Mouse (Mus musculus): ENCODE data around the gene Bax. TPM values are rescaled to one million over a fixed set of nuclear protein-coding genes. Genes with fewer than 3 reads are reported as not detected.

The Bax gene
- total RNA-seq (2012; rRNA removed) (105 and 130 TPM in 2 replicates), polyA plus RNA-seq (2012; ENCODE audit: insufficient read depth in 1 of 2, insufficient read length in 2 of 2, low read depth in 1 of 2, low replicate concordance in 2 of 2, missing spikeins in 1 of 2) (100 to 1,000 TPM; 205 to 778 TPM)

- peak; percentile 96 for DNase-seq (ENCODE audit: low read depth, low spot score)
- Histone ChIP-seq H3K27ac (ENCODE audit: control insufficient read depth, low read depth, low read length) (peak within 1 kb of the TSS; percentile 7), H3K79me2 (ENCODE audit: control insufficient read depth, insufficient read depth, low read length, poor library complexity) (peaks cover 19% of the 10 kb centered on the region), H3K27me3 (ENCODE audit: control insufficient read depth in 1 of 2, insufficient read depth in 2 of 2, low read length in 2 of 2) (no peaks in the 10 kb centered on the region), H3K4me1 (ENCODE audit: control insufficient read depth in 1 of 2, insufficient read depth in 2 of 2, low read length in 2 of 2) (peaks cover 2 to 26% of the 10 kb centered on the region in 2 experiments), H3K36me3 (ENCODE audit: control insufficient read depth in 1 of 2, insufficient read depth in 2 of 2, low read length in 2 of 2) (peaks cover 2 to 14% of the 10 kb centered on the region in 2 experiments; a peak in 3 of 4 replicates), H3K9ac (ENCODE audit: control insufficient read depth, low read depth, low read length, poor library complexity, severe bottlenecking) (peak within 1 kb of the TSS; percentile 83), H3K9me3 (replicated peaks; ENCODE audit: insufficient read depth, low read length) (no peaks in the 10 kb centered on the region), H3K4me3 (ENCODE audit: control insufficient read depth in 1 of 2, insufficient read depth in 1 of 2, low read depth in 2 of 2, low read length in 2 of 2) (peak within 1 kb of the TSS; percentile 80 to 87)
- TF ChIP-seq BHLHE40 (IDR thresholded peaks at IDR 0.05; ENCODE audit: borderline replicate concordance, low read depth, low read length) (peak; percentile 95), MYC (IDR thresholded peaks at IDR 0.05; ENCODE audit: low read depth, low read length) (peak; percentile 69; the same call in 1 of the 2 replicates), SMC3 (IDR thresholded peaks at IDR 0.05; ENCODE audit: low read depth, low read length) (no peak), MXI1 (IDR thresholded peaks at IDR 0.05; ENCODE audit: low read depth, low read length) (peak; percentile 96), POLR2A (IDR thresholded peaks at IDR 0.05; ENCODE audit: control insufficient read depth in 1 of 2, insufficient read depth in 1 of 2, low read depth in 1 of 2, low read length in 2 of 2, poor library complexity in 1 of 2) (peak; percentile 70 to 77; a peak in 3 of 4 replicates), POLR2AphosphoS2 (IDR thresholded peaks at IDR 0.05; ENCODE audit: low read length) (no peak), TCF12 (IDR thresholded peaks at IDR 0.05; ENCODE audit: low read depth, low read length) (0 out of 2 replicates have a peak, but pooled peaks have one; percentile 6), EP300 (IDR thresholded peaks at IDR 0.05; ENCODE audit: low read depth in 1 of 2, low read length in 2 of 2) (no peak; a peak in 1 of 4 replicates), RAD21 (IDR thresholded peaks at IDR 0.05; ENCODE audit: low read depth, low read length) (no peak), NELFE (IDR thresholded peaks at IDR 0.05; ENCODE audit: low read depth, low read length) (peak; percentile 69), USF2 (IDR thresholded peaks at IDR 0.05; ENCODE audit: borderline replicate concordance in 1 of 2, insufficient read depth in 1 of 2, low read depth in 1 of 2, low read length in 2 of 2) (peak; percentile 96 to 99), NRF1 (IDR thresholded peaks at IDR 0.05; ENCODE audit: insufficient read depth, low read depth, low read length, poor library complexity, severe bottlenecking) (peak; percentile 70), USF1 (IDR thresholded peaks at IDR 0.05; ENCODE audit: low read depth, low read length) (peak; percentile 99), MAZ (IDR thresholded peaks at IDR 0.05; ENCODE audit: low read depth, low read length) (peak; percentile 25; the same call in 1 of the 2 replicates), SIN3A (IDR thresholded peaks at IDR 0.05; ENCODE audit: low read length) (peak; percentile 96), MEF2A (IDR thresholded peaks at IDR 0.05; ENCODE audit: extremely low read depth, insufficient replicate concordance, low read depth, low read length, poor library complexity, severe bottlenecking) (no peak), CHD2 (IDR thresholded peaks at IDR 0.05; ENCODE audit: low read length) (no peak), RCOR1 (IDR thresholded peaks at IDR 0.05; ENCODE audit: low read depth, low read length) (no peak), ZNF384 (IDR thresholded peaks at IDR 0.05; ENCODE audit: low read depth, low read length) (no peak), JUND (IDR thresholded peaks at IDR 0.05; ENCODE audit: low read depth, low read length) (no peak), ETS1 (IDR thresholded peaks at IDR 0.05; ENCODE audit: low read depth, low read length) (peak; percentile 56; the same call in 1 of the 2 replicates), GABPA (IDR thresholded peaks at IDR 0.05; ENCODE audit: low read depth, low read length) (no peak), MAX (IDR thresholded peaks at IDR 0.05; ENCODE audit: low read length) (peak; percentile 98), KAT2A (conservative IDR thresholded peaks at IDR 0.05; ENCODE audit: low read depth, low read length) (no peak; the same call in 1 of the 2 replicates), HCFC1 (IDR thresholded peaks at IDR 0.05; ENCODE audit: low read depth, low read length) (peak; percentile 86), MYB (IDR thresholded peaks at IDR 0.05; ENCODE audit: low read depth, low read length) (no peak)
Observed at GRCm38 (mm10) chr7:45466283-45467089, at the start of gene Bax. Bax (minus strand) TSS chr7:45466898.
